Mouse (Mus musculus): ENCODE data around the gene Inhbe. TPM values are rescaled to one million over a fixed set of nuclear protein-coding genes. Genes with fewer than 3 reads are reported as not detected.
A peak's percentile ranks its signal among the peaks of the same experiment; 100 is the strongest.

Gene Inhbe
- not detected in 2 replicates for polyA plus RNA-seq (2012; rRNA removed)

GRCm38 (mm10) chr10:127353909-127354895 lies at the start of gene Inhbe:
Inhbe (minus strand) TSS chr10:127354411.
- no peak for DNase-seq (ENCODE audit: low spot score)

DNA sequence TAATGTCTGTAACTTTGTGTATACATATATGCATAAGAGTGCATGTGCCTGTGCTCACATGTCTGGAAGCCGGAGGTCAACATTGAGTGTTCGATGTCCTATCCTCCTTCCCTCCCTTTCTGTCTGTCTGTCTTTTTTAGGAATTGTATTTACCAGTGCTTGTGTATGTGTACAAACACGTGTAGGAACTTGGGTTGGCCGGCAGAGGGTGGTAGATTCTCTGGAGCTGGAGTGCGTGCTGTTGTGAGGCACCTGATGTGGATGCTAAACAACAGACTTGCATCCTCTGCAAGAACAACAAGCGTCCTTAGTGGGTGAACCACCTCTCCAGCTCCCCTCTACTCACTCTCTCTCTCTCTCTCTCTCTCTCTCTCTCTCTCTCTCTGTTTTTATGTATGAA lies 37.6 kb upstream of the Inhbe start:
- no peak for DNase-seq (ENCODE audit: low spot score)

- no peak for DNase-seq (ENCODE audit: low spot score)
Observed at GRCm38 (mm10) chr10:127381743-127382134, 27.5 kb upstream of the Inhbe start.

DNA sequence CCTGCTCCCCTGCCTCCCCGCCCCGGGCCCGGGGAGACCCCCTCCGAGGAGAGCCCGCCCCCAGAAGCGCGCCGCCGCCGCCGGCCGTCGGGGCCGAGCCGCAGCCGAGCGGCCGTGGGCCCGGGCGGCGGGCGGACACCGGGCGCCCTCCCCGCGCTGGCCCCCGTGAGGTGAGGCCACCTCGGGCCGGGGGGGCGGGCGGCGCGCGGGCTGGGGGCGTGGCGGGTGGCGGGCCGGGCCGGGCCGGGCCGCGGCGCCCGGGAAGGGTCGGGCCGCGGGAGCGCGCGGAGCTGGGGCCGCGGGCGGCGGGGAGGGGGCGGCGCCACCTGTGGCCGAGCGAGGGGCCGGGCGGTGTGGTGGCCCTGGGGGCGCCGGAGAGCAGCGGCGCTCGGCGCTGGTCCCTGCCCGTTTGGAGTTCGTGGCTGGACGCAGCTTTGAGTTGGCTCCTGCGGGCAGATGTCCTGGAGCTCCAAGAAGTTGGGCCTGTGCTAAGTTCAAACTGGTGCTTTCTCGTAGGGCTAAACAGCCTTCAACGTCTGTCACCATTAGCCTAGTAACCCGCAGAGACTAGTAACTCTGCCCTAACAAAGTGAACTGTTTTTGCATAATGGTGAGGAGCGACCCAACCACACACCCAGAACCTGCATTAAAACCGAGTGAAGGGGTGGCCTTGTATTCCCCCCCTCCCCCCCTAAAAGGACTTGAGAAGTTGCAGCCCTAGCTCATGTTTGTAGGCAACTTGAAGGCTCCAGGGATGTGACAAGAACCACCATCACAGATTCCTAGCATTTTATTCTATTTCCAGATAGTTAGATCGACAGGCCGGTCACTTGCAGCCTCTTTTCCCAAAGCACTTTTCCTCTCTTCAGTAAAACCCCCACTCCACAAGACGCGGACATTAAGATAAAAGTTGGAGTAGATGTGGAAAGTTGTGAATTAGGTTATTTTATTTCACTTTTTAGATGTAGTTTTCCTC lies 26.8 kb upstream of the Inhbe start:
- peak; percentile 62 for DNase-seq (ENCODE audit: low spot score)

DNA sequence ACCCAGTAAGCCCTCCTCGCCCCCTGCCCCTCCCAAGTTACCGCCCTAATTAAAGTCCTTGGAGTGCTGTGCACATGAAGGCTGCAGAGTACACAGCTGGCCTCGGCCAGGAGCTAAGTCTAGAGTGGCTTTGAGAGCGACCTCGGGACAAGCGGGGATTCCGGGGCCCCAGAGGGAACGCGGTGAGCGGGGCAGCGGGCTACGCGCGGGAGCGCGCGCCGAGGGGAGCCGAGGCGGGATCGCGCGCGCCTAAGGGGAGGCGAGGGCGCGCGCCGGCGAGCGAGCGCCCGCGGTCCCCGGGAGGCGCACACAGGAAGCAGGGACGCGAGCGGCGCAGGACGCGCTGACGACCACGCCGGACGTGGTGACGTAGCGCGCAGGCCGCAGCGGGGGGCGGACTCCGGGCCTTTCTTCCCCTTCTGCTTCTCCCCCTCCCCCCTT lies 26.1 kb upstream of the Inhbe start, which contains the start of gene R3hdm2:
R3hdm2 (plus strand) TSS at position 77 of the 441 bp plus-strand sequence.
- DNase-seq (ENCODE audit: low spot score) = peak; percentile 74

- DNase-seq (ENCODE audit: low spot score) = no peak
Observed at GRCm38 (mm10) chr10:127379654-127380053, 25.4 kb upstream of the Inhbe start.

DNA sequence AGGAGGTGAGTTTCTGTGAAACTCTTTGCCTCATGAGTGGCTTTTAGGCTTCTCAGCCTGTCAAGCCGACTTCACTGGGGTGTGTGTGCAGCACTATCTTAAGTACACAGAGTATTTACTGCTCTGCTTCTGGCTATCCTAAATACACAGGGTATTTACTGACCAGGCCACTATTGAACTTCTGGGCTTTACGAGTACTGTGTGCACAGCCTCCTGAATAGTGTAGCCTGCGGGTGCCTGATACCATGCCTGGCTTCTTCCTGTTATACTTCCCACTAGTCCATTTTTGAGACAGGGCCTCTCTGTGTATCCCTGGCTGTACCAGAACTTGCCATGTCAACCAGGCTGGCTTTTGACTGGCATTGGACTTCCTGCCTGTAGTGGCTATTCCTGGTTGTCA lies 23.5 kb upstream of the Inhbe start:
- DNase-seq (ENCODE audit: low spot score) = no peak

GRCm38 (mm10) chr10:127371023-127371422 lies 16.8 kb upstream of the Inhbe start:
- DNase-seq (ENCODE audit: low spot score) = no peak

GRCm38 (mm10) chr10:127369834-127370820 lies 15.9 kb upstream of the Inhbe start, which contains the start of gene Inhbc:
Inhbc (minus strand) TSS chr10:127370431.
- no peak for DNase-seq (ENCODE audit: low spot score)

DNA sequence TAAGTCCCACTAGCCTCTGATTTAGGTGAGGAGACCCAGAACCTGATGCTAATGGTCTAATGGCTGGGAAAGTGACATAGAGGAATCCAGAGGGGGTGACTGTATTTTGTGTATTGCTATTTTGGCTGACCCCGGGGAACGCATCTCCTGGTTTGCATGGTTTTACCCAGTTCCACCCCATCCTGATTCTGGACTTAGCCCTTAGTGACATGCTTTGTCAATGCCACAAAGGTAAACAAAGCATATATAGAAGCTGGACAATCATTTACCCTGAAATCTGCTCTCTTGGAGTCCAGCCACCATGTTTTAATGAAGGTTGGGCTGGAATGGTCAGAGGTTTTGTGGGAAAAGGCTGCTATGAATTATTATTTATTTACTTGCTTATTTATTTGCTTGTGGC lies 14.1 kb upstream of the Inhbe start:
- DNase-seq (ENCODE audit: low spot score) = no peak

- no peak for DNase-seq (ENCODE audit: low spot score)
Observed at GRCm38 (mm10) chr10:127367116-127367515, 12.9 kb upstream of the Inhbe start.

GRCm38 (mm10) chr10:127360714-127361113 lies 6.5 kb upstream of the Inhbe start:
- DNase-seq (ENCODE audit: low spot score) = no peak

DNA sequence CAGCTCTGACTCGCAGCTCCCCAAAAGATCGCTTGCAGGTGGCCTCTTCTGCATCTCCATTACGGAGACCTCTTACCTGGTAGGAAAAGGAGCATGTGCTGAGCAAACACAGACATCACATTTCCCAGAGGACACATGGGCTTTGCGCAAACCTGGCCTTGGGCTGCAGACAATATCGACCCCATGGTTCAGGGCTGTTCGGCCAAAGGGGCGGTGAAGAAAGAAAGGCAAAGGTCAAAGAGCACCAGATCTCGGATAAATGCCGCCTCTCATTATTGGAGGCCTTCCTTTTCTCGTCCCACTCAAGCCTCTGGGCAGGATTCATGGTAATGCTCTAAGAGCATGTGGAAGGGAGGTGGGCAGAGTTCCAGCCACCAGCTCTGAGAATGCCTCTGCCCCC lies 1.1 kb upstream of the Inhbe start:
- DNase-seq (ENCODE audit: low spot score) = no peak

GRCm38 (mm10) chr10:127352766-127353165 lies 1.4 kb downstream of the Inhbe start:
- no peak for DNase-seq (ENCODE audit: low spot score)

DNA sequence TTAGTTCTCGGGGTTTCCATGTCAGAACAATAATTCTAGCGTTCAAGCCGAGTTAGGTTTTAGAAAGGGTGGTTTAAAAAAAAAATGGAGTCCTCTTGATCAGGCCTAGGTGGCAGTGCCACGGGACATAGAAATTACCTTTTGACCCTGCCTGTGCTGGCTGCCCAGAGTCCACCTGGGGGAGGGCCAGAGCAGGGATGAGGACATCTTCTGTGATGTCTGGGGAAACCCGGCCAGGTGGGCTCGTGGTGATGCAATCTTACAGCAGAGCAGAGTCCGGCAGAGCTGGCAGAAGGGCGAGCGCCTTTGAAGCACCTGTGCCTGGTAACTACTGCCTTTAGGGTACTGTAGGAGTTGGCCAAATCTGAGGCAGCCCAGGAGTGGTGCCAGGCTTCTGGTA lies 2.0 kb downstream of the Inhbe start:
- no peak for DNase-seq (ENCODE audit: low spot score)

- no peak for DNase-seq (ENCODE audit: low spot score)
Observed at GRCm38 (mm10) chr10:127351719-127352118, 2.5 kb downstream of the Inhbe start.

DNA sequence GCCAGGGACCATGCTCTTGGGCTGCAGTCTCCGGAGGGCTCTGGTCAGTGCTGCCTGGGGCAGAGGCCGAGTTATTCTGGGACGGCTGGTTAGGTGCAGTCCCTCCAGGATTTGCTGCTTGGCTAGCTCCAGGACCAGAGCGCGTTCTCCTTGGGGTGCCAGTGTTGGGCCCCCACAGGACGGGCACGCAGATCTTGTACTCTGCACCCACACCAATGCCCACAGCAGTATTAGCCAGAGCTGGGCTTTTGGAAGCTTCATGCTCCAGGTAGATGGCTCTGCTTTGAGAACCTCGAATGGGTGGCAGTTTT lies 3.0 kb downstream of the Inhbe start:
- no peak for DNase-seq (ENCODE audit: low spot score)

- DNase-seq (ENCODE audit: low spot score) = no peak
Observed at GRCm38 (mm10) chr10:127350594-127351284, 3.5 kb downstream of the Inhbe start.

- no peak for DNase-seq (ENCODE audit: low spot score)
Observed at GRCm38 (mm10) chr10:127349810-127350209, 4.4 kb downstream of the Inhbe start.

GRCm38 (mm10) chr10:127348957-127349356 lies 5.3 kb downstream of the Inhbe start:
- no peak for DNase-seq (ENCODE audit: low spot score)

Measured in urinary bladder, adult 2 months (tissue).